Mouse (Mus musculus) ovary, adult 18-20 months (tissue): ENCODE data around the gene Dnmt3c.

Experiments
- DNase-seq: peaks from one replicate; pipeline ENCODE4 v3.0.0; 2022; ENCODE audit warnings: low spot score, mixed read lengths

Dnmt3c gene

DNA sequence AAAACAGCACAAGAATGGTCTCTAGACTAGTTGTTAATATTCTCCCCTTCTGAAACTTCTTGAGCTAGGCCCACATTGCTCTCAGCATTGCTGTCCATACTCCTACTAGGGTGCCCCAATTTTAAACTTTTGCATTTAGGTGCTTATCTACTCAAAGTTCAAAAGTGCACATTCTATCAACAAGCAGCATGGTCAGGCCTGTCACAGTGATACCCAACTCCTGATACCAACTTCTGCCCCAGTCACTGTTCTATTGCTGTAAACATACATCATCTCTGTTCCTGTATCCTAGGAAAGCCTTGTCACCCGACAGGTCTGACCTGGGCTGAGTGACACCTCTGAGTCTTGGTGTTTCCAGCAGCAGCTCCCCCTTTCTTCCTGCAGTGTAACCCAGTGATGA is 26.6 kb downstream of the Dnmt3c start:
- no peak for DNase-seq

DNA sequence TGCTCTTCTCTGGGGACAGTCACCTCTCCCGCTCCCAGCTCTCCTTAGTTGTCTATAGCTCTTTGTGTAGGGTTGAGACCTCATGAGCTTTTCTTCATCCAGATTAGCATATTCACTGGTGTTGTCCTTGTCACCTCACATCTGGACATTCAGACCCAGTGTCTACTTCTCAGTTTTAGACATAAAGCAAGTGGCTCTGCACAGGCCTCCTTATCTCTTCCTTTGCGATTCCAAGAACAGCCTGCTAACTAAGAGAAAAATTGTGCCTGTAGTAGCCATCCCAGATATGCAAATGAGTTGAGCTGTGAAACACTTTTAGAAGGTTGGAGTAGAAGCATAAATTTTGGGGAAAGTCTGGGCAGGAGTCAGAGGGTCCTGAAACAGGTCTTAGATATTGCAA is 28.0 kb downstream of the Dnmt3c start:
- no peak for DNase-seq

DNA sequence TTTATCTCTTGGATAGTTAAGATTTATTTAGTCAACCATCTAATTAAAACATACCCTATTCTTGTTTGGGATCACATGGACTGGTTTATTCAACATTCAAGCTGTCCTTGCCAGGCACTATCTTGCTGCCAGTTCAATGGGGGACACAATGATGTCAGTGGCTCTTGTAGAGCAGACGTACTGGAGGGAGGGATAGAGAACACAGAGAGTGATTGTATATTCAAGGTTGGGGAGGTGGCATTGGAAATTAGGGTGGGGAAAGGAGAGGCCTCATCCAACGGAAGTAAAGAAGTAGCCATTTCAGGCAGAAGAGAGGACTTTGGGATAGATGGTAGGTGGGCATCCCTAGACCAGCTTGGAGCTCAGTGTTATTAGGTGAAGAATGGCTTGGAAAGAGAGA is 28.4 kb downstream of the Dnmt3c start:
- DNase-seq, result no peak

DNA sequence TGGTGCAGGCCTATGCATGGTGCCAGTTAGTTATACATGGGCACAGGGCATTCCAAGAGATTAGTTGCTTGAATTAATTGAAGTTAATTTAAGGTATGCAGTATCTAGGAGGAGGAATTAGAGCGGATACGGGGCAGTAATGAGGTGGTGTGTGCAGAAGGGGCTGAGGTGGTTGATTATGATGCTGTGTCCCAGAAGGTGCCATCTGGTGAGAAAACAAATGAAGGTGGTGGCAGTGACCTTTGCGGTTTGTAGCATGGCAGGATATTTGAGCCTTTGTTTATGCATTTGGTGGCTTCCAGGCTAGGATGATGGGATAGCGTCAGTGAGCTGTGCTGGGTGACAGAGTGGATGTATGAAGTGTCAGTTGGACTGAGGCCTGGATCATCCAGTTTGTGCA is 28.8 kb downstream of the Dnmt3c start:
- no peak for DNase-seq

DNA sequence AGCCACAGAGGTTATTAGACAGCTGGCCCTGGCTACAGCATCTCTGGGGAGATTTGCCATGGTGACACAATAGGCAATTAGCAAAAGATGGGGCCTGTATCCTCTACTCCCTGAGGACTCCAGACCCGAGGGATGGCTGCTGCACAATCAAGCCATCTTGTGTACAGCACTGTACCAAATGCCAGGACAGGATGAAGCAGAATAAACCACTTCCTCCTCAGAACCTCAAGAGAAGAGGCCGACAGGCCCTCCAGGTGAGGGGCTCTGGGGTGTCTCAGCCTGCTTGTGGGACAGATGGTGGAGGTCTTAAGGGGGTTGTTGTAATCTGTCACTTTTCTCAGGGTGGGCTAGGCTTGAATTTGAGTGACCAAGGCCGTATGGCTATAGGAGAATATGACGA is 37.6 kb downstream of the Dnmt3c start:
- DNase-seq, result no peak

DNA sequence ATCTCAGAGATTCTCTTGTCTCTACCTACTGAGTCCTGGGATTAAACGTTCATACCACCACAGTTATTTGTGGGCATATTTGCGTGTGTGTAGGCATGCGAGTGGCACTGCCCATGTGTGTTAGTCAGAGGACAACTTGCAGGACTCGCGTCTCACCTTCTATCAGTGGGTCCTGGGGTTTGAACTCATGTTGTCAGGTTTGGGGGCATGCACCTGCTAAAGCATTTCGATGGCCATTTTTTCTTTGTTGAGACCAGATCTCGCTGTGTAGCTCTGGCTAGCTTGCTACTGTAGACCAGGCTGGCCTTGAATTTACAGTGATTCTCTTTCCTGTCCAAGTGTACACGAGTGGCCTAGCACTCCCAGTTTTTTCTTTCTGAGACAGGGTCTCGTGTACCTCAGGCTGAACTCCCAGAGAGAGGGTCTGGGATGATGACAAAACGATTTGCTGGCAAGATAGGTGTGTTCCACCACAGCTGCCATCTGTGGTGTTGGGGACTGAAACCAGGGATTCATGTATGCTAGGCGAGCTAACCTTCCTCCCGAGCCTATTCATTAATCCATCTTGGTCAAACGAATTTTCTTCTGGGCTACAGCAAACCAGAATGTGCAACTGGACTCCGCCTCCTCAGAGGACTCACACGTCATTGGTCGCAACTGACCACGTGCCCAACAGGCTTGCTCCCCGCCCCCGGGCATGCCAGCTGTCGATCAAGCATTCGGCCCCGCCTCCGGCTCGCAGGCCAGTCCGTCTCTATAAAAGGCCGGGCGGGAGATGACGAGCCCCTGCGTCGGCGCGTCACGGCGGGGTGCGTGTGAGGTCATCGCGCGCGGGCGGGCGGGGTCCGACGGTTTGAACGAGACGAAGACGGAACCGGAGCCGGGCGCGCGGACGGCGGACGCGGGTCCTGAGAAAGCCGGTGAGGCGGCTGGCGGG is 44.3 kb downstream of the Dnmt3c start, which contains the start of gene Mapre1:
Gene Mapre1 (plus strand): TSS at position 775 of the 937 bp plus-strand sequence.
- DNase-seq, result peak; percentile 99

DNA sequence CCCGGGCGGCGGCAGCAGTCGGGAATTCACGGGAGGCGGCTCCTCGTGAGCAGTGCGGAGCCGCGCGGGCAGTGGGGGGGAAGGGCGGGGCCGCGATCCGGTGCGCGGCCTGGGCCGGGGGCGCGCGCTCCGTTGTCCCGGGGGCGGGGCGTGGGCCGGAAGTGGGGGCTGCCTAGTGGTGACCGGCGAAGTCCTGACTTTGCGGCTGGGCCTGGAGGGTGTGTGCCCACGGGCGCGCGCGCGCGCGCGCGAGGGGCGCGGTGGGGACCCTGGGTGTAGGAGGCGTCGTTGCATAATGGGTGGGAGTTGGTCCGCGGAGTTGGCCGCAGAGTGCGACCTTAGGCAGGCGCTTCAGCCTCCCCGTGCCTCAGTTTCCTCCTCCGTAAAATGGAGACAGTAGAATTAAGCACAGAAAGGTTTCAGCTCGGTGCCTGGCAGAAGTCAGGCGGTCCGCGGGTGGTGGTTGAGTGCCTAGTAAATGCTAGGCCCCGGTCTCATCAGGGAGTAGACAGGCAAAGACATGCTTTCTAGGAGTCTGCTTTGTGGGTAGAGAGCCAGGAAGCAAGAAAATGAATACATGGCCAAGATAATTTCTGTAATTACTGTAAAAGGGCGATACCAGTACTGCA is 45.1 kb downstream of the Dnmt3c start:
- DNase-seq, result peak; percentile 65

DNA sequence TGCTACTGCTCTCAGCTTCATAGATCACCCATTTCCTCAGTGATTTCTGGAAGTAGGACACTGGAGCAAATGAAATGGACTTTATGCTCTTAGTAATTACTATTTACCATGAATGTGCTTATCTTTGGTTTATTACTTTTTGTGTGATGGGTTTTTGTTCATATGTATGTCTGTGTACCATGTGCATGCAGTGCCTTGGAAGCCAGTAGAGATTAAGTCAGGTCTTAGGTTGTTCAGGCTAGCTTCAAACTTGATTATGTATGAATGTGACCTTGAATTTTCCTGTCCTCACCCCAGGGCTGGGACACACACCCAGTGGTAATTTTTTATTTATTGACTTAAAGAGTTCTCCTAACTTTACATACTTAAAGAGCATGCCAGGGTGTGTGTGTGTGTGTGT is 51.5 kb downstream of the Dnmt3c start:
- DNase-seq, result no peak

DNA sequence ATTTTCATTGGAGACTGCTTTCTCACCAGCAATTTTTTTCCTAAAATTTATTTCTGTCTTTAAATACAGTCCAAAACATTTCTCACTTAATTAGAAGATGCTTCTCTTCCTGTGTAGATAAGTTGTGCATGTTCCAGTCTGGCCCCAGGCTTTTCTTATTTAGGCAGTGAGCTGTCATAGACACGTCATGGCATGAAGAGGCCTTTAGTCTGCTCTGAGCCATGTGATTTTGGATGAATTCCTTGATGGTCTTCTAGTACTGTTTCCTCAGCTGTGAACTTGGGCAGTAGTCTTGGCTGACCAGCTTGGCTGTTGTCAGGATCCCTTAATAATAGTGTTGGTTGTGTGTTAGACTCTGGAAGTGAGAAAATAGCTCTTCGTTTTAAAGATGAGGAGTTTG is 53.9 kb downstream of the Dnmt3c start:
- no peak for DNase-seq

DNA sequence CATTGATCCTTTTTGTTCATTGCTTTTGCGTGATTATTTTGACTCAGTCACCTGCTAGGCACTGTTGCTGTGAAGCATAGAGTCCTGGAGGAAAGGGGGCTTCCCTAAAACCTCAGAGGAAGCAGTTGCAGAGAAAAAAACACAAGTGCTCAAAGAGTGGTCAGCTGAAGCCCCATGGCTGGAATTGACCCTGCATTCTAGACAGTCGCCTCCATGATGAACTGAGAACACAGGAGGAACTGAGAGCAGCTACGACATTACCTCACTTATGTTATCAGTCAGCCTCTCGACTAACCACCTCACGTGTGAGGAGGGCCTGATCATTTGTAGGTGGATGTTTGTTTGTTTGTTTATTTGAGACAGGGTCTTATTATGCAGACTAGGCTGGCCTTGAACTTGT is 65.7 kb downstream of the Dnmt3c start:
- DNase-seq, result no peak

DNA sequence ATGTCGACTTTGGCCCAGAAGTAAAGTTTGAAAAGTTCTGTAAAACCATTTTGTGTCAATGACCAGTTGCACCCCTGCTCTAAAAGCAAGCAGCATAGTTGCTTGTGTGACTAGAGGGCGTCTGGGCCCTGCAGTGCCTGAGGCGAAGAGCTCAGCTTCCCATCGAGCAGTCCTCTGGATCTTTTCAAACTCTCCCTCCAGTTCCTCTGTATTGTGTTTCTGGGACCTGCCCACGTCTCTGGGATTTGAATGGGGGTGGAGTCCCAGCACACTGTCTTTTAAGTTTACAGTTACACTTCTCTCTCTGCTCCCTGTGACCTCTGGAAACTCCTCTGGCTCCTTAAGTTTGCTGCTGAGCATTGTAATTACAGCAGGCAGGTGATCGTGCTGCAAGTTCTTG is 71.0 kb downstream of the Dnmt3c start:
- DNase-seq, result no peak

DNA sequence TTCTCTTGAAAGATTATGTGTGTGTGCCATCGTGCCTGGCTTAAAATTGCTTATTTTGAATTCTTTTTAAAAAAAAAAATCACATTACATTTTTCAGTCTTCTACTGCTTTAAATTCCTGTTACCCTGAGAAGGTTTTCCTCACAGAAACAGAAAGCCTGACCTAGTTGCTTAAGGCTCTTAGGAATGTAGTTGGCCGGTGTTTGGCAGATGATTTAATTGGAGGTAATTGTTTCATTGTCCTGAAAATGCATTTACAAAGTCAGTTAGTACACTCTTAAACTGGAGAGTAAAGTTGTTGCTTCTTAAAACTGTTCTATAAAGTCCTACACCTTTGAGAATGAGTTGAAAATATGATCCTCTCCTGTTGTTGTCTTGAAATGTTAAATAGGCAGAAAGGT is 72.4 kb downstream of the Dnmt3c start:
- DNase-seq, result no peak

DNA sequence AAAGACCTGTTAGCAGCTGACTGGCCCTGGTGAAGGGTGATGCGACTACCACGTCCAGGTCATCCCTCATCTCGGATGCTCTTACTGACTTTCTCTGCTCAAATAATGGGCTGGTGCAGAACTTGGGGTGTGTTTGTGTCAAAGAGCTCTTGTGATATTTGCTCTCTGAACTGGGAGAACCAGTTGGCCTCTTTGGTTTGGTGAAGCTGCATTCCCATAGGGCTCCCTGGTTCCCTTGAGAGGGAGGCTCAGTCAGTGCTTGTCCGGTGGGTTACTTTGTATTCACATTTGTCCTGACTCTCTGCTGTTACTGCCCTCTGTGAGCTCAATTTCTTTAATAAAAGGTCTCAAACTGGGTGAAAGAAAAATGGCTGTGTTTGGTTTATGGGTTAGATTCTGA is 76.5 kb downstream of the Dnmt3c start:
- no peak for DNase-seq

DNA sequence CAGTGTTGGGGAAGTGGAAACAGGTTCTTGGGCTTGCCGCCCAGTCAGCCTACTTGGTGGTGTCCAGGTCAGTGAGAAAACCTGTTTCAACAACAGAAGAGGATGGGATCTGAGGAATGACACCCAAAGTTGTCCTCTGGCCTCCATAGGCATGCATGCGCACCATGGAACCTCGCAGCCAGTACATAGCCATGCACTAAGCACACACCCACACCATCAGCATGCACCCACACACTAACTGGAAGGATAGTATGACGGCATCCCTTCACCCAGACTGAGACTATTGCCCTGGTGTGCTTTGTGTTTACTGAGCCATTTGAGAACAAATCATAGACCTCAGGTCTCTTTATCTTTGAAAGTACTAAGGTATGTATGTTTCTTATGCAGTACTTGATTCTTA is 79.0 kb downstream of the Dnmt3c start:
- no peak for DNase-seq

DNA sequence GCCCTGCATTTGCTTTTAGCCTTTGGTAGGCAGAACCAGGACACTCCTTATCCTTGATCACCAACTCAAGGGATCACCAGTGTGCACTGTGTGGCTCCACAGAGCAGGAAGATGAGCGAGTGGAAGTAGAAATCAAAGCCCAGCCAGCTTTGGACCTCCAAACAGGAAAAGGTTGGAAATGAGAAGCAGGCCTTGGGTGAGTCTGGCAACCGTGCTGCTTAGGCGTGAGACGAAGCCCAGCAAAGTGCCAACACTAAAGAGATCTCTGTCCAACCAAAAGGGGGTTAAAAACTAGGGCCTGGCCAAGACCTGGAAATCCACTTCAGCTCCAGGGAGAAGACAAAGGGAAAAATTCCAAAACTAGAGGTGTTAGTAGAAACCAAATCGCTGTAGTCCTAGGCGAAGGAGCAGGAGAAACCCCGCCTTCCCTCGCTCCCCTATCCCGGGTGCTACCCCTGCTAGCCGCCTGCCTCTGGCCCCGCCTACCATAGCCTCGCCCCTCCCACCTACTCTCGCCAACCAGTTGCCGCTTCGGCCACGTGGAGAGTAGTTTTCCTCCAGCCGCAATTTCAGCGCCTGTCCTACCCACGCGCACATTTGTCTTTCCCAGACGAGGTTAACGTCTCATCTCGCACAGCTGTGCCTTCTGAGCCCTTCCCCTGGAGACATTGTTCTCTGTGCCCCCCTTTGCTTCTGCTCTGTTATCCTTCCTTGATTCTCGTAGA is 82.3 kb downstream of the Dnmt3c start:
- DNase-seq, result peak; percentile 74
